In the genomic region with DNA sequence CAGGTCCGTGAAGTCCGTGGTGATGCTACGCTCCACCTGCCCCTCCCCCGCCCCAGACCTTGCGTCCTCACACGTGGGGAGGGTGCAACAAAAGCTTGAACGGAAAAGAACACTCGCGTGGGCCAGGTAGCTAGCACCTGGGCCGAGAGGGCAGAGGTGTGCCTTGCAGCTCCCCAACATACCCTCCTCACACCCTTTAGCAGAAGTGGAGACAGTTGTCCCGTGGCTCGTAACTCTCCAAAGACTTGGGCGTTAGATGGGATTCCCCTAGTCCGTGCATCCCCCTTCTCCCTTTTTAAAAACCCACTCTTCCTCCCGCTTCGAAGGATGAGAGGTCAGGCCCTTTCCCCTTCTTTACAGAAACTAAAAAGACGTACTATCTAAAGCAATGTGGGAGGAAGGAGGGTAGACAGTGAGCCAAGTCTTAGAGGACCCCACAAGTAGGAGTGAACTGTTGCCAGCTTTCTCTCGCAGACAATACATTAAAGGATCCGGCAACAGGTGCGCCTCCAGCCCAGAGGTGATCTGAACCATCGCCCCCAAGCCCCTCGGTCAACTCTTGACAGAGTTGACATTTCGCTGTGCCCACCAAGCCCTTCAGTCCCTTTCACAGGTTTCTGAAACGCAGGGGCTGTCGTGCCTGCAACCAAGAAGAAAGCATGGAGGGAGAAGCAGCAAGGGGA, we compare ENCODE assay signal across 8 mouse cellular contexts. TPM values are rescaled to one million over a fixed set of nuclear protein-coding genes. Genes with fewer than 3 reads are reported as not detected.
DNase-seq lines count a peak whose midpoint lies in the region; ATAC-seq and TF ChIP-seq lines count a peak whose summit lies in the region.

No protein-coding gene starts in this region.

- TF ChIP-seq CTCF in olfactory bulb, adult 2 months (IDR thresholded peaks at IDR 0.05; ENCODE audit: insufficient read depth, low read depth, low read length): no peak

- H3K4me3 ChIP-seq in heart, embryonic 10.5 days: peak overlapping the region; percentile 91
- H3K4me3 ChIP-seq in ES-E14 (ENCODE audit: insufficient read depth in 1 of 2, low read depth in 1 of 2, low read length in 2 of 2, poor library complexity in 1 of 2, severe bottlenecking in 1 of 2): peak overlapping the region; percentile 73
- peak overlapping the region; percentile 75 for H3K4me3 ChIP-seq in forebrain, embryonic 11.5 days (ENCODE audit: low read depth, low read length)
- peak overlapping the region; percentile 81 for H3K4me3 ChIP-seq in limb, embryonic 14.5 days (replicated peaks; ENCODE audit: low read length)
- H3K4me3 ChIP-seq in olfactory bulb, adult 2 months (ENCODE audit: insufficient read depth, low read depth, low read length): peak overlapping the region; percentile 85

- H3K4me1 ChIP-seq in heart, embryonic 10.5 days: peaks cover 17% of the 10 kb centered on the region
- H3K4me1 ChIP-seq in ES-E14 (ENCODE audit: control insufficient read depth in 2 of 2, insufficient read depth in 2 of 2, low read length in 2 of 2, poor library complexity in 1 of 2): peaks cover 0 to 5% of the 10 kb centered on the region in 2 experiments; a peak in 2 of 4 replicates
- peaks cover 10% of the 10 kb centered on the region; the same call in 1 of the 2 replicates for H3K4me1 ChIP-seq in forebrain, embryonic 11.5 days (replicated peaks; ENCODE audit: control insufficient read depth, insufficient read depth, low read length)
- H3K4me1 ChIP-seq in limb, embryonic 14.5 days (ENCODE audit: control insufficient read depth, insufficient read depth, low read length): peaks cover 8% of the 10 kb centered on the region; the same call in 1 of the 2 replicates
- H3K4me1 ChIP-seq in olfactory bulb, adult 2 months (ENCODE audit: control insufficient read depth, insufficient read depth, low read length): peaks cover 16% of the 10 kb centered on the region

- H3K27ac ChIP-seq in heart, embryonic 10.5 days: peak overlapping the region; percentile 91
- H3K27ac ChIP-seq in ES-E14 (ENCODE audit: insufficient read depth, low read depth, low read length, poor library complexity, severe bottlenecking): no peak overlapping the region
- no peak overlapping the region for H3K27ac ChIP-seq in forebrain, embryonic 11.5 days (ENCODE audit: low read depth, low read length)
- H3K27ac ChIP-seq in limb, embryonic 14.5 days (replicated peaks; ENCODE audit: low read depth, low read length): no peak overlapping the region; the same call in none of the 2 replicates
- peak overlapping the region; percentile 30 for H3K27ac ChIP-seq in olfactory bulb, adult 2 months (ENCODE audit: insufficient read depth, low read depth, low read length)

- in situ Hi-C loops in ES-E14 (cut with MboI; ENCODE audit: low sequenced_read_pairs in 2 of 2, unreplicated experiment in 2 of 2): no loop called here

- H3K27me3 ChIP-seq in heart, embryonic 10.5 days (ENCODE audit: insufficient read depth, poor library complexity, severe bottlenecking): peaks cover 36% of the 10 kb centered on the region
- H3K27me3 ChIP-seq in forebrain, embryonic 11.5 days (ENCODE audit: control insufficient read depth, insufficient read depth, low read length): peaks cover 28% of the 10 kb centered on the region
- H3K27me3 ChIP-seq in limb, embryonic 14.5 days (ENCODE audit: control insufficient read depth, insufficient read depth, low read length): peaks cover 32% of the 10 kb centered on the region

- H3K9me3 ChIP-seq in heart, embryonic 10.5 days: no peaks in the 10 kb centered on the region
- H3K9me3 ChIP-seq in ES-E14 (ENCODE audit: control insufficient read depth, insufficient read depth, low read depth, low read length): no peaks in the 10 kb centered on the region
- H3K9me3 ChIP-seq in forebrain, embryonic 11.5 days (ENCODE audit: control insufficient read depth, low read length): no peaks in the 10 kb centered on the region; the same call in 1 of the 2 replicates
- H3K9me3 ChIP-seq in limb, embryonic 14.5 days (ENCODE audit: control insufficient read depth, low read length): no peaks in the 10 kb centered on the region

- peak overlapping the region; percentile 99 for H3K4me2 ChIP-seq in forebrain, embryonic 11.5 days (ENCODE audit: low read depth, low read length, severe bottlenecking)
- peak overlapping the region; percentile 99 for H3K4me2 ChIP-seq in limb, embryonic 14.5 days (replicated peaks; ENCODE audit: low read depth, low read length, severe bottlenecking)

- H3K36me3 ChIP-seq in heart, embryonic 10.5 days: no peaks in the 10 kb centered on the region
- H3K36me3 ChIP-seq in ES-E14 (ENCODE audit: control insufficient read depth, insufficient read depth, low read length, poor library complexity, severe bottlenecking): no peaks in the 10 kb centered on the region
- H3K36me3 ChIP-seq in forebrain, embryonic 11.5 days (ENCODE audit: control insufficient read depth, insufficient read depth, low read length): no peaks in the 10 kb centered on the region
- no peaks in the 10 kb centered on the region for H3K36me3 ChIP-seq in limb, embryonic 14.5 days (ENCODE audit: control insufficient read depth, insufficient read depth, low read length)

- peak; percentile 1; the same call in 1 of the 2 replicates for ATAC-seq in forebrain, embryonic 11.5 days (replicated peaks; ENCODE audit: low FRiP score)
- ATAC-seq in limb, embryonic 14.5 days (ENCODE audit: low FRiP score, low read depth): 0 out of 2 replicates have a peak, but pooled peaks have one; percentile 1

- H3K9ac ChIP-seq in ES-E14 (ENCODE audit: insufficient read depth, low read depth, low read length, poor library complexity, severe bottlenecking): no peak overlapping the region
- H3K9ac ChIP-seq in forebrain, embryonic 11.5 days (ENCODE audit: low read length): peak overlapping the region; percentile 63
- H3K9ac ChIP-seq in limb, embryonic 14.5 days (ENCODE audit: low read depth, low read length, severe bottlenecking): peak overlapping the region; percentile 58

- TF ChIP-seq POLR2A in limb, embryonic 14.5 days (IDR thresholded peaks at IDR 0.05; ENCODE audit: borderline replicate concordance, extremely low read depth, insufficient read depth, insufficient read length): no peak
- TF ChIP-seq POLR2A in olfactory bulb, adult 2 months (IDR thresholded peaks at IDR 0.05; ENCODE audit: insufficient read depth, low read depth, low read length): no peak

- under 1% methylated on average over 25 of the region's 25 CpGs for WGBS in heart, embryonic 10.5 days
- under 1% methylated on average over 25 of the region's 25 CpGs for WGBS in forebrain, embryonic 11.5 days
- WGBS in limb, embryonic 14.5 days: under 1% methylated on average over 25 of the region's 25 CpGs
- under 1% methylated on average over 25 of the region's 25 CpGs for WGBS in olfactory bulb, adult 2 months

- intact Hi-C loops in heart, postnatal 14 days (cut with DNase I): loop anchor here (2.0 to 5.0 kb wide), 2 partner anchors 123 to 257 kb away; no protein-coding TSS in a partner anchor

- no peak for DNase-seq in heart, embryonic 10.5 days (ENCODE audit: low spot score)
- no peak for DNase-seq in heart, postnatal 14 days
- no peak for DNase-seq in ES-E14 (ENCODE audit: low read depth, low spot score)
- no peak for DNase-seq in forebrain, embryonic 11.5 days (ENCODE audit: low spot score)
- peak; percentile 31 for DNase-seq in limb, embryonic 14.5 days (ENCODE audit: low spot score)
- no peak for DNase-seq in thymus, postnatal 4 days
- DNase-seq in right cerebral cortex, postnatal 36 days (ENCODE audit: low spot score in 2 of 2): no peak

TF ChIP-seq in ES-E14, 5 proteins besides CTCF, POLR2A, EP300 and RAD21:
- TF ChIP-seq MAFK (IDR thresholded peaks at IDR 0.05; ENCODE audit: insufficient read depth, low read depth, low read length) (no peak), HCFC1 (IDR thresholded peaks at IDR 0.05; ENCODE audit: borderline replicate concordance, insufficient read depth, low read length) (no peak), ZC3H11A (IDR thresholded peaks at IDR 0.05; ENCODE audit: borderline replicate concordance, low read depth, low read length) (no peak), CHD2 (IDR thresholded peaks at IDR 0.05; ENCODE audit: low read depth, low read length) (no peak), ZNF384 (IDR thresholded peaks at IDR 0.05; ENCODE audit: low read depth, low read length) (no peak)

RNA-seq across cellular contexts. Expression of gene Nr4a2, which starts 8.5 kb away (rescaled TPM):
- 2.3 and 3.4 TPM in 2 replicates for polyA plus RNA-seq in heart, embryonic 10.5 days (2016; fragmentation: Nextera tagmentation; extraction: Ambion mirVana)
- 1 to 10 TPM; 1.7 to 1.9 TPM for total RNA-seq in heart, postnatal 14 days (2021)
- 0.45 and 0.48 TPM in 2 replicates for total RNA-seq in ES-E14 (2012; rRNA removed)
- 14.9 and 15.7 TPM in 2 replicates for polyA plus RNA-seq in forebrain, embryonic 11.5 days (2014; fragmentation: Nextera tagmentation; extraction: Ambion mirVana)
- 6.4 and 8.7 TPM in 2 replicates for polyA plus RNA-seq in limb, embryonic 14.5 days (2012; rRNA removed)
- 5.5 and 5.8 TPM in 2 replicates for polyA plus RNA-seq in limb, embryonic 14.5 days (2014; fragmentation: Nextera tagmentation; extraction: Ambion mirVana)
- not detected in 2 replicates for polyA plus RNA-seq in olfactory bulb, adult 2 months (2012; ENCODE audit: insufficient read depth, insufficient read length, low replicate concordance, missing spikeins)

Comparison
In these comparisons a context has a peak if more than half of its experiments do, and no peak if none do; other contexts are left out.
1. H3K27ac ChIP-seq: peak in heart, embryonic 10.5 days (single experiment) and olfactory bulb, adult 2 months (single experiment); none in ES-E14 (single experiment), forebrain, embryonic 11.5 days (single experiment) and limb, embryonic 14.5 days (single experiment).
2. Peak in every context shown above with its lines, with median percentiles within 50 percentile points of each other: H3K4me3 ChIP-seq.